Mouse (Mus musculus): ENCODE results near the gene Slc38a8. TPM values are rescaled to one million over a fixed set of nuclear protein-coding genes. Genes with fewer than 3 reads are reported as not detected.

Slc38a8 gene
- polyA plus RNA-seq (2016; fragmentation: Nextera tagmentation; extraction: Ambion mirVana), result not detected in 2 replicates

DNA sequence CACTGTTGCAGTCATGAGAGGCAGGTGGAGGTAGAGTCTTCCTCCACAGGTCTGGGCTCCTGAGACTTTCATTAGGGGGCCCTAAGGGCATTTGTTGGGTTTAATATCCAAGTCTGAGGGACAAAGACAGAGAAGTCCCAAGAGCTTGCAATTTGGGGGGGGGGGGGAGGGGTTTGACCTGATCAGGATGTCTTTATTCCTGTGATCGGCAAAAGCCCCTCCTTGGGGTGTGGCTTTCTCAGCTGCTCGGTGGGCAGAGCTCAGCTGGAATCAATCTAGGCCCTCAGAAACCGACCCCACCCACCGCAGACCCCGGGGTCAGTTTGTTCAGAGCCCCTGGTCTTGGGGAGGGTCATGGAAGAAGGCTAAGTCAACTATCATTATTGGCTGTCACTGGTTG is at the start of gene Slc38a8:
TSS of gene Slc38a8 (minus strand) at position 101 of the 400 bp plus-strand sequence.
- Histone ChIP-seq H3K36me3 (peaks cover 8% of the 10 kb centered on the region; the same call in 1 of the 2 replicates), H3K4me3 (no peak within 1 kb of the TSS), H3K27me3 (replicated peaks) (peaks cover 49% of the 10 kb centered on the region), H3K9ac (0 out of 2 replicates have a peak within 1 kb of the TSS, but pooled peaks have one; percentile 17), H3K4me1 (replicated peaks) (peaks cover 28% of the 10 kb centered on the region), H3K4me2 (no peak within 1 kb of the TSS), H3K9me3 (replicated peaks) (no peaks in the 10 kb centered on the region), H3K27ac (ENCODE audit: poor library complexity, severe bottlenecking) (no peak within 1 kb of the TSS)
- 45% methylated on average over 5 of the region's 5 CpGs for WGBS
- ATAC-seq (ENCODE audit: insufficient number of reproducible peaks, low FRiP score), result no peak

DNA sequence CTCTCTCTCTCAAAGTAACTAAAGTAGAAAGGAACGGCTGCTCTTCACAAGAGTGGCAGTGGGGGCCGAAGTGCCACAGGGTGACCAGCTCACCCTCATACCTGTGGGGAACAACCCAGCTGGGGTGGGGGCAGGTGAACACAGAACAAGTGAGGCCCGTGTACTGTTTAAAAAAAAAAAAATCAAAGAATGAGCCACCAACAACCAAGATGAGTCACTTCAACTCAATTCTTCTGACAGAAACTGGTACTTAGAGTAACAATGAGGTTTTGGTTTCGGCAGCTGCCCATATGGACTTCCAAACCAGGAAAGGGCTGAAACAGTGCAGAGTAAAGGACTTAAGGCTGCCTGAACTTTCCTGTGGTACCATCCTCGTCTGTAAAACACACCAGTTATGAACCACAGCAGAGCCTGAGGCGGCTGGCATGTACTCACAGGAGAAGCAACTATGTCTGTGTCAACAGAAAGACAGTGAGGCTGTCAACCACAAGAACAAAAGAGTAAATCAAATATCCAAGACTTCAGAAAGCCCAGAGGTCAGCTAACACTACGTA is 47.1 kb upstream of the Slc38a8 start:
- Histone ChIP-seq H3K27ac (ENCODE audit: poor library complexity, severe bottlenecking) (no peak overlapping the region), H3K4me3 (no peak overlapping the region), H3K4me2 (no peak overlapping the region), H3K27me3 (replicated peaks) (no peaks in the 10 kb centered on the region), H3K36me3 (peaks cover 36% of the 10 kb centered on the region), H3K9me3 (replicated peaks) (no peaks in the 10 kb centered on the region), H3K9ac (no peak overlapping the region; the same call in 1 of the 2 replicates), H3K4me1 (replicated peaks) (peaks cover 42% of the 10 kb centered on the region)
- ATAC-seq (ENCODE audit: insufficient number of reproducible peaks, low FRiP score), result no peak
- WGBS, result 76% methylated on average over 7 of the region's 7 CpGs

DNA sequence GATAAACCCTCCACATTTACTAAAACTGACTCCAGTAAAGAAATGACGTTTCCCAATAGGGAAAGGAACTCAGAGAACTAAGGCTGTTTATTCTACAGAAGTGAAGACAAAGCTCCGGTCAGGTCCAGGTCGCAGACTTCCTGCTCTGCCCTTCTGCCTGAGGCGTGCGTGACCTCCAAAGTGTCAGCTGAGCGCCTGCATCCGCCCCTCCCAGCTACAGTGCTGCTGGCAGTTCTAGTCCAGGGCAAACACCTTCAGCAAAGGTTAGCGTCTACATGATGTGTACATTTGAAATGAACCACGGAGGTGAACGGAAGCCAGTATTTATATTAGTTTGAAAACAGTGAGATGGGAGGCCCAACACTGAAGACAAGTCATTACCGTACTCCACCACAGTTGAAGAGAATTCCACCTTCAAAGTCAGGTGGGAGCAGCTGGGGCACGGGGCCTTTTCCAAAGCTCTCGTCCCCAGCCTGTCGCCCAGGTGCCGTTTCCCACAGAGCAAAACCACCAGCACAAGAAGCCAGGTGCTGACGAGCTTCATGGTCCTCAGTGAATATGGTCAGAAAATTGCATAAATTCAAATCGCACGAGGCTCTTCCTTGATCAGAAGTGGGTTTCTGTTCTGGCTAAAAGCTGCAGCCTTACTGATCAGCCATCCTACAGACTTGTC is 45.7 kb upstream of the Slc38a8 start:
- H3K4me2 ChIP-seq, result no peak overlapping the region
- no peaks in the 10 kb centered on the region for H3K27me3 ChIP-seq (replicated peaks)
- no peak overlapping the region for H3K27ac ChIP-seq (ENCODE audit: poor library complexity, severe bottlenecking)
- H3K36me3 ChIP-seq, result peaks cover 50% of the 10 kb centered on the region
- peaks cover 33% of the 10 kb centered on the region for H3K4me1 ChIP-seq (replicated peaks)
- no peaks in the 10 kb centered on the region for H3K9me3 ChIP-seq (replicated peaks)
- WGBS, result 83% methylated on average over 18 of the region's 18 CpGs
- no peak overlapping the region for H3K9ac ChIP-seq
- no peak overlapping the region for H3K4me3 ChIP-seq
- ATAC-seq (ENCODE audit: insufficient number of reproducible peaks, low FRiP score), result no peak

DNA sequence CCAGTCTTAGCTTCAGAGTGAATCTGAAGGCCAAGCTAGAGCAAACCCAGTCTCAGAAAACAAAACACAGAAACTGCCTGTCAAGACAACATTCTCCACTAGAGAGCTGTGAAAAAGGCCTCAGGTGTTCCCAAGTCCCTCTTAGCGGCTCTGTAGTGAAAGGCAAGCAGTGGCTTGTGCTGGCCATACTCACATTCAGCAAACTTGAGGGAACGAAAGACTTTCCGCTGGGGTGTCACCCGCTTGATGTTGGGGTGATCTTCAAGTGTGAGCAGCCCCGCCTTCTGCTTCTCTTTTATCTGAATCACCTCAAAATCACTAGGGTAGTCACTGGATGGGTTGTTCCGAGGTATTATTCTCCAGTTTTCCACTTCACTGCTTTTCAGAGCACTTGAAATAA is 44.3 kb upstream of the Slc38a8 start:
- Histone ChIP-seq H3K4me1 (replicated peaks) (peaks cover 28% of the 10 kb centered on the region), H3K4me2 (no peak overlapping the region), H3K4me3 (no peak overlapping the region), H3K36me3 (peaks cover 63% of the 10 kb centered on the region), H3K9me3 (replicated peaks) (no peaks in the 10 kb centered on the region), H3K27ac (ENCODE audit: poor library complexity, severe bottlenecking) (no peak overlapping the region), H3K27me3 (replicated peaks) (no peaks in the 10 kb centered on the region), H3K9ac (no peak overlapping the region)
- 92% methylated on average over 6 of the region's 6 CpGs for WGBS
- ATAC-seq (ENCODE audit: insufficient number of reproducible peaks, low FRiP score), result no peak

DNA sequence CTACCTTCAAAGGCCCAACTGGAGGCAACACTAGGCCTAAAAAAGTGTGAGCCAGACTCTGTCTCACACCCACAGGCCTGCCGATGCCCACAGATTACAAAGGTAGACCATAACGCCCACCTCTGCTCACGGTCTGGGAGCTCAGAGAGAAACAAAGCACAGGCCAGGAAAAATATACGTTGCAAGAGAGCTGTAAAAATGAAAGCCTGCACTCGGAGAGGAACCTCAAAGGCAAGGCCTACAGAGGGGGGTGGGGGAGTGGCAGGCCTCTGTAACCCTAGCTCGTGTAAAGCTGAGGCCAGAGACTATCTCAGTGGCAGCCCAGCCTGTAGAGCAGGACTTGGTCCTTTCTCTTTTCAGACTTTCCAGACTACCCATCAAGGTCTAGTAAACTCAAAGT is 43.7 kb upstream of the Slc38a8 start:
- H3K36me3 ChIP-seq, result peaks cover 69% of the 10 kb centered on the region
- no peak overlapping the region for H3K27ac ChIP-seq (ENCODE audit: poor library complexity, severe bottlenecking)
- H3K9me3 ChIP-seq (replicated peaks), result no peaks in the 10 kb centered on the region
- H3K4me2 ChIP-seq, result no peak overlapping the region
- WGBS, result 78% methylated on average over 6 of the region's 6 CpGs
- no peak for ATAC-seq (ENCODE audit: insufficient number of reproducible peaks, low FRiP score)
- H3K27me3 ChIP-seq (replicated peaks), result no peaks in the 10 kb centered on the region
- peaks cover 22% of the 10 kb centered on the region for H3K4me1 ChIP-seq (replicated peaks)
- no peak overlapping the region for H3K4me3 ChIP-seq
- no peak overlapping the region for H3K9ac ChIP-seq

DNA sequence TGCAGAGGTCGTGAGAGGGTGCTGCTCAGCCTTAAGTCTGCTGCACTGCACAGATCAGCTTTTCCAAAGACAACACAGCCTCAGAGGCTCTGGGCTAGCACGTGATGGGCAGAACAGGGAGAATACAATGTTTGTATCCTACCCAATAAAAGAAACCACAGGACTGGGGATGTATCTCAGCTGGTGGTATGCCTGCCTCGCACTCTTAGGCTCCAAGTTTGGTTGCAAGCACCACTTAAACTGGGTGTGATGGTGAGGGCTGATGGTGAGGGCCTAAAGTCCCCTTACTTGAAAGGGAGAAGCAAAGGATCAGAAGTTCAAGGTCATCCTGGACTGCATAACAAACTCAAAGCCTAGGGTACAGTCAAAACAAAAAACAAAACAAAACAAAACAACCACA is 43.1 kb upstream of the Slc38a8 start:
- Histone ChIP-seq H3K4me2 (no peak overlapping the region), H3K9ac (no peak overlapping the region), H3K9me3 (replicated peaks) (no peaks in the 10 kb centered on the region), H3K27me3 (replicated peaks) (no peaks in the 10 kb centered on the region), H3K4me3 (no peak overlapping the region), H3K36me3 (peaks cover 75% of the 10 kb centered on the region), H3K4me1 (replicated peaks) (peaks cover 16% of the 10 kb centered on the region), H3K27ac (ENCODE audit: poor library complexity, severe bottlenecking) (no peak overlapping the region)
- WGBS, result 71% methylated on average over 3 of the region's 3 CpGs
- ATAC-seq (ENCODE audit: insufficient number of reproducible peaks, low FRiP score), result no peak

DNA sequence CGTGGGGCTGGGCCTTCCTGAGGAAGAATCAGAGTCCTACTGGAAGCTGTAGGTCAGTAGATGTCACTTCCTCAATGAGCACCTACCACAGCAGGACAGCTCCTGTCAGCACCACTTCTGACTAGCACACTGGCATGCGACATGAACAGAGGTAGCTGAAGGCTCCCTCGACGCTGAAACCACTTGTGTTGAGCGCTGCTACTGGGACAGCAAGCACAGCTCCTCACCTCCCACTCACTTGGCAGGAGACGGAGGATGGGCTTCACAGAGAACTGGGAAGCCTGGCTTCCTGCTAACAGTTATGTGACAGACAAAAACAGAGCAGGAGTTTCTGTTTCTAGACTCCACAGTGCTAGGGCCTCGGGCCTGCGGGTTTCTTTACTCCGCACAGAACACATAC is 30.5 kb upstream of the Slc38a8 start:
- Histone ChIP-seq H3K4me3 (no peak overlapping the region), H3K4me2 (no peak overlapping the region), H3K36me3 (peaks cover 98% of the 10 kb centered on the region), H3K4me1 (replicated peaks) (peaks cover 14% of the 10 kb centered on the region; the same call in 1 of the 2 replicates), H3K9ac (no peak overlapping the region), H3K9me3 (replicated peaks) (no peaks in the 10 kb centered on the region), H3K27me3 (replicated peaks) (no peaks in the 10 kb centered on the region), H3K27ac (ENCODE audit: poor library complexity, severe bottlenecking) (no peak overlapping the region)
- peak; percentile 53; the same call in 1 of the 2 replicates for ATAC-seq (ENCODE audit: insufficient number of reproducible peaks, low FRiP score)
- WGBS, result 60% methylated on average over 9 of the region's 9 CpGs

DNA sequence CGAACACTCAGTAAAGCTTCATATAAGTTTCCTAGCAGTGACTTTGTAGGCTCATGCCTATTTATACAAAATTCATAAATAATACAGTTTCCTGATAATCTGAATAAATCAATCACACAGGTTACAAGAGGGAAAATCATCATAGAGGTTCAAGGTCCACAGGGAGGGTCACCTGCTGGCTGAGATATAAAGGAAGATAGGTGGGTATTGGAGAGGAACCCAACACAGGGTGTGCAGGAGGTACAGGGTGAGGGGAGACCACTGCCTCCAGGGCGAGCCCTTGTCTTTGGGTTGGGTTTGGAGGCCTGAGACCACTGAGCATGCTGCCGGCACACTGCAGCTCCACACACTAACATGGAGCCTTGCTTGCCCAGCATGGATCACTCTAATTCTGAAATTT is 29.9 kb upstream of the Slc38a8 start:
- Histone ChIP-seq H3K4me3 (no peak overlapping the region), H3K4me2 (no peak overlapping the region), H3K36me3 (peaks cover 98% of the 10 kb centered on the region), H3K27me3 (replicated peaks) (no peaks in the 10 kb centered on the region), H3K27ac (ENCODE audit: poor library complexity, severe bottlenecking) (no peak overlapping the region), H3K4me1 (replicated peaks) (peaks cover 14% of the 10 kb centered on the region; the same call in 1 of the 2 replicates), H3K9me3 (replicated peaks) (no peaks in the 10 kb centered on the region), H3K9ac (no peak overlapping the region)
- ATAC-seq (ENCODE audit: insufficient number of reproducible peaks, low FRiP score), result no peak
- 91% methylated on average over 3 of the region's 3 CpGs for WGBS

DNA sequence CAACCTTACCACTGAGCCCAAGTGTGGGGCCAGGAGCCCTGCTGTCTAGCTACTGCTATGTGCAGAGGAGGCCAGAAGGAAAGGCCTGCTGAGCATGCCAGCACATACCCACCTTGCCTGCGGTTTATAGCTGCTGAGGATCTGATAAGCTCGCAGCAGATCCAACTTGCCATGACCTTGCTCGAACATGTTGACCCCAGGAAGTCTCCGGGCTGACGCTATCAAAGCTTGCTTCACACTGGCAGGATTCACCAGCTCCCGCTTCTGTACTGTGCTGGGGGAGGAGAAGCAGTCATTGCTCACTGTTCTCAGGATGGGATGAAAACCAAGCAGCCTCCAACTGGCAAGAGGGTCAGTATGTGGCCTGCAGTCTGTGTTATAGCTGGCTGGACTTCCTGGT is 29.4 kb upstream of the Slc38a8 start:
- H3K36me3 ChIP-seq, result peaks cover 93% of the 10 kb centered on the region
- ATAC-seq (ENCODE audit: insufficient number of reproducible peaks, low FRiP score), result no peak
- H3K4me3 ChIP-seq, result no peak overlapping the region
- no peaks in the 10 kb centered on the region for H3K27me3 ChIP-seq (replicated peaks)
- H3K4me2 ChIP-seq, result no peak overlapping the region
- H3K4me1 ChIP-seq (replicated peaks), result peaks cover 14% of the 10 kb centered on the region; the same call in 1 of the 2 replicates
- no peaks in the 10 kb centered on the region for H3K9me3 ChIP-seq (replicated peaks)
- no peak overlapping the region for H3K9ac ChIP-seq
- 63% methylated on average over 6 of the region's 6 CpGs for WGBS
- no peak overlapping the region for H3K27ac ChIP-seq (ENCODE audit: poor library complexity, severe bottlenecking)

DNA sequence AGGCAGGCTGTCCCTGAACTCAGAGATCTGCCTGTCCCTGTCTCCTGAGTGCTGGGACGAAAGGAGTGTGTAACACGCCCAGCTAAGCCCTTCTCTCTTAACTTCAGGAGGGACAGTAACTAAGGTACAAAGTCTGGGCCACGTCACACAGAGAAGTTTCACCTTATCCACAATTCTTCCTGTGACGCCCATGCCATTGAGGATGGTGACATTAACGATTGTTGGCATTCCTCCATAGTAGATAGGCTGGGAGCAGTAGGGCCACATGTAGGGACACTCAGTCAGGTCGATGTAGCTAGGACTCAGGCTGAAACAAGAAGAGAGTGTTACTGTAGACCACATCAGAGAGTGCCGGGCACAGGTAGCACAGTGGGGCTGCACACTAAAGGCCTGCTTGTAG is 27.3 kb upstream of the Slc38a8 start:
- Histone ChIP-seq H3K27me3 (replicated peaks) (no peaks in the 10 kb centered on the region), H3K4me2 (no peak overlapping the region), H3K9me3 (replicated peaks) (no peaks in the 10 kb centered on the region), H3K9ac (no peak overlapping the region), H3K4me1 (replicated peaks) (peaks cover 14% of the 10 kb centered on the region; the same call in 1 of the 2 replicates), H3K36me3 (peaks cover 92% of the 10 kb centered on the region), H3K27ac (ENCODE audit: poor library complexity, severe bottlenecking) (no peak overlapping the region), H3K4me3 (no peak overlapping the region)
- no peak for ATAC-seq (ENCODE audit: insufficient number of reproducible peaks, low FRiP score)
- WGBS, result 90% methylated on average over 7 of the region's 7 CpGs

DNA sequence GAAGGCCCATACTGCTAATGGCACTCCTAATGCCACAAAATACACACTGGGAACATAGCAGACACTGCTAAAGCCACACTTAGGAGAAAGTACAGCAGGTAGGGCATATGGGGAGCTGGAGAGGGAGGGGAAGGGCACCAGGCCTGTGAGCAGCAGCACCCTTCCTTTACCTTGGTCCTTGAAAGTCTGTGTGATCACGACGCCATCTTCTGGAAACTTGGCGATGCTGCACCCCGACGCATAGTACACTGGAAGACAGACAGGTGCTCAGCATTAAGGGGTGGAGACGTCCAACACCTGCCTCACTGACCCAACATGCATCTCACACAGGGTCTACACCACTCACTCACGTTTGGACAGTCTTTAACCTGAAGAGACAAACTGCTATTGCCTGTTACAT is 18.6 kb upstream of the Slc38a8 start:
- Histone ChIP-seq H3K4me3 (no peak overlapping the region), H3K4me1 (replicated peaks) (peaks cover 17% of the 10 kb centered on the region), H3K36me3 (peaks cover 96% of the 10 kb centered on the region), H3K9me3 (replicated peaks) (no peaks in the 10 kb centered on the region), H3K9ac (no peak overlapping the region), H3K27me3 (replicated peaks) (no peaks in the 10 kb centered on the region), H3K27ac (ENCODE audit: poor library complexity, severe bottlenecking) (no peak overlapping the region), H3K4me2 (no peak overlapping the region)
- no peak for ATAC-seq (ENCODE audit: insufficient number of reproducible peaks, low FRiP score)
- WGBS, result 74% methylated on average over 7 of the region's 7 CpGs

All from heart, embryonic 12.5 days (tissue).